Mouse (Mus musculus) embryonic fibroblast, embryonic 13.5 days (primary cell): Measurements from ENCODE around the gene Itpr1. TPM values are rescaled to one million over a fixed set of nuclear protein-coding genes. Genes with fewer than 3 reads are reported as not detected.

Experiments used
- H3K27ac ChIP-seq: 2 replicates; pipeline ENCODE4 v1.5.1; 2012; ENCODE audit warnings: low read length, control low read depth, inconsistent platforms; ENCODE audit not compliant: insufficient read depth
- H3K4me1 ChIP-seq: 2 replicates; pipeline ENCODE4 v1.6.1; 2011; ENCODE audit warnings: low read length; ENCODE audit not compliant: control insufficient read depth, insufficient read depth
- H3K4me3 ChIP-seq: 2 replicates; pipeline ENCODE4 v1.5.1; 2011; ENCODE audit warnings: mild to moderate bottlenecking, control low read depth, low read length; ENCODE audit not compliant: insufficient read depth
- CTCF ChIP-seq: IDR thresholded peaks from 2 replicates; pipeline ENCODE4 v1.5.1; 2011; ENCODE audit warnings: mild to moderate bottlenecking, control low read depth, low read length, moderate library complexity, borderline replicate concordance; ENCODE audit not compliant: insufficient read depth
- POLR2A ChIP-seq: IDR thresholded peaks from 2 replicates; pipeline ENCODE4 v1.6.1; 2011; ENCODE audit warnings: low read depth, mild to moderate bottlenecking, control low read depth, low read length, moderate library complexity
- polyA plus RNA-seq: library from polyadenylated mRNA; stranded (reverse); fragments of >200 nt; gene quantifications from 2 replicates; pipeline ENCODE4 v1.2.4, GENCODE M21; 2011; ENCODE audit warnings: low read depth; ENCODE audit not compliant: missing spikeins, insufficient read length

Itpr1 gene
- polyA plus RNA-seq, 1 experiment: 38.0 TPM

DNA sequence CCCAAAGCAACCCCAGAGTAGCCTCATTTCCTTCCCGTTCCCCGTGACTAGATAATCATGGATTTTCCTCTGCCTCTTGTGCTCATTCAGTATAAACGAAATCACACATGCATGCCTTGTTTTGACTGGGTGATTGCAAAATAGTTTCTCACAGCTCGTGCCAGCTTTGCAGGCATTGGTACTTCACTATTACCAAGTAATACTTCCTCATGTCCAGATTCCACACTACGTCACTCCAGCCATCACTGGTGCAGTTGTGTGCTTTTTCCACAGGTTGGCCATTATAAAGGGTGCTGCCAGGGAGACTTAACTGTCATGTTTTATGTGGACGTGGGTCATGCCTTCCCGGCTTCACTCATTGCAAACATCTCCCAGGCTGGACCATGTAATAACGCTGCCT lies 191.8 kb downstream of the Itpr1 start:
- H3K27ac ChIP-seq: no peak overlapping the region
- TF ChIP-seq POLR2A: no peak
- TF ChIP-seq CTCF: no peak
- no peak overlapping the region for H3K4me3 ChIP-seq
- H3K4me1 ChIP-seq: no peaks in the 10 kb centered on the region

DNA sequence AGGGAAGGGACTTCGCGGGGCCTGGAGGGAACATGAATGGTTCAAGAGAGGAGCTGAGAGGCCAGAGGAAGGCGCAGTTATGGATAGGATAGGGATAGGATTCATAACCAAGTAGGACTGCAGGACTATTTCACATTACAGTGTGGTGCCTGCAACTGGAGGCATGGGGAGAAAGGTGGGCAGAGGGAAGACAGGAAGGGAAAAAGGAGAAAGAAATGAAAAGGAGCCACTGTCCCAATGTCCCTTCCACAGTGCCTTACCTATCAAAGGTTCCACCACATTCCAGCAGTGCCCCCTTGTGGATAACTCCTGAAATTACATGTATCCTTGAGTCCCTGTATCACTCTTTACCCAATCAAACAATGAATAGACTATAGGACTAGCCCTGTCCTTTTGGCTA lies 195.2 kb downstream of the Itpr1 start:
- peaks cover 1% of the 10 kb centered on the region; the same call in 1 of the 2 replicates for H3K4me1 ChIP-seq
- H3K27ac ChIP-seq: no peak overlapping the region
- no peak overlapping the region for H3K4me3 ChIP-seq
- TF ChIP-seq CTCF: peak; percentile 19; the same call in 1 of the 2 replicates
- TF ChIP-seq POLR2A: no peak

DNA sequence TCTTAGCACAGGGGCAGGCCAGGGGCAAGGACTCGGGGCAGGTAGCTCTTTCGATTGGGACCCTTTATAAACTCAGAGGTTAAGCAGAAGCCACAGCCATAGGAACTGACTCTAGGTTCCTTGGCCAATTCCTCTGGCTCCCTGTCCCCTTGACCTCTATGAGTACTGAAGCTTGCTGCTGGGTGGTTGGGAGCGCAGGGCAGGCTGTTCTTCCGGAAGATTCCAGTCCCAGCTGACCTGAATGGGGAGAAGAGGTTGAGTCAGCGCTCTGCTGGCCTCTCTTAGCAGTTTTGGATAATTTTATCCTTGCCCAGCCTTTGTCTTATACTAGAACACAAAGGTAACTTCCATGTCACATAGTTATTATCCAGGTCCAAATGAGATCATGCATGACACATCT lies 195.8 kb downstream of the Itpr1 start:
- no peak overlapping the region for H3K27ac ChIP-seq
- TF ChIP-seq CTCF (no peak), POLR2A (no peak)

DNA sequence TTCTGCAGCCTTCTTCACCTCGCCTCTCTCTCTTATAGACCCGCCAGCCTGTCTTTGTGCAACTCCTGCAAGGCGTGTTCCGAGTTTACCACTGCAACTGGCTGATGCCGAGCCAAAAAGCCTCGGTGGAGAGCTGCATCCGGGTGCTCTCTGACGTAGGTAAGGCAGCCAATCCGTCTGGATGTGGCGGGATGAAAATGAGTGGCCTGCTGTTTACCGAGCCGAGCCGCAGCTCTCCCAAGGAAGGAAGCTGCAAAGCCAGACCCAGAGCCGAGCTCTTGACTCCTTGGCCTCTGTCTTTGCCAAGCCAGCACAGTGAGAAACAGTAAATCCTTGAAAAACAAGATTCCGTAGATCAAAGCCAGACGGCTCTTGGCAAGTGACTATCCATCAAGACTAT lies 197.9 kb downstream of the Itpr1 start:
- no peak overlapping the region for H3K27ac ChIP-seq
- no peak overlapping the region for H3K4me3 ChIP-seq
- TF ChIP-seq CTCF (no peak), POLR2A (no peak)

More for the DNA sequence above, 195.8 kb downstream of the Itpr1 start:
- Histone ChIP-seq H3K4me3 (no peak overlapping the region), H3K4me1 (peaks cover 3% of the 10 kb centered on the region; the same call in 1 of the 2 replicates)

DNA sequence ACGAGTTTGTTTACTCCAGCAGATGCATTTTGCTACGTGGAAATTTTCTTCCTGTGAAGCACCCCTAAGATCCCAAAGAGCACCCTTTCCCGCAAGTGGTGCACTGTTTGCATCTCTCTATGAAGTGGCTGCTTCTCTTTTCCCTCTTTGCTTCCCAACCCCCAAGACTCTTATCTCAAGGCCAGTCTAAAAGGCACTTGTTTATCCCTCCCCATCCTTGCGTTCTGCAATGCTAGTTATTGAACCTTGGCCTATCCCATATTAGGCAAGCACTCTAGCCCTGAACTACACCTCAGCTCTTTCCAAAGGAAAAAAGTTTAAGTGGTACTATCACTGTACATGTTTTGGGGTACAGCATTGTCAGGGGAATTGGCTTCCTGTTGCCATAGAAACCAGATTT lies 198.3 kb downstream of the Itpr1 start:
- Histone ChIP-seq H3K4me3 (no peak overlapping the region), H3K4me1 (peaks cover 3% of the 10 kb centered on the region; the same call in 1 of the 2 replicates), H3K27ac (no peak overlapping the region)
- no peak for TF ChIP-seq CTCF
- TF ChIP-seq POLR2A: no peak

More for the DNA sequence above, 197.9 kb downstream of the Itpr1 start:
- peaks cover 3% of the 10 kb centered on the region; the same call in 1 of the 2 replicates for H3K4me1 ChIP-seq

DNA sequence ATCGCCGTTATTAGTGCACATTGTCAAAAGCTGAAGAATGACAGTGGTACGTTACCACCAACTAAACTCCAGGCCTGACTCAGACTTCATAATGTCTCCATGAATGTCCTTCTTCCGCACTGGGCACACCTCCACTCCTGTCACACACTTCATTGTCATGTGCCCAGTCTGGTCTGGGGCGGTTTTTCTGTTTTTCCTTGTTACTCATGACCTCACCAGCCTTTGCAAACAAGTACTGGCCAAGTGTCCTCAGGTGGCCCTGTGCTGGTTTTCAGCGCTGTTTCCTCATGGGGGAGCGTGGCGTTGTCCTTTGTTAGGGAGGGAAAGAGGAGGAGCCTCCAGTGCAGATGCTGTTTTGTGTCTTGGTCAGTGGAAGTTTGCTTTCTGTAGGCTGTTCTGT lies 200.1 kb downstream of the Itpr1 start:
- TF ChIP-seq POLR2A (no peak), CTCF (no peak)
- Histone ChIP-seq H3K4me1 (peaks cover 3% of the 10 kb centered on the region; the same call in 1 of the 2 replicates), H3K27ac (no peak overlapping the region), H3K4me3 (no peak overlapping the region)

DNA sequence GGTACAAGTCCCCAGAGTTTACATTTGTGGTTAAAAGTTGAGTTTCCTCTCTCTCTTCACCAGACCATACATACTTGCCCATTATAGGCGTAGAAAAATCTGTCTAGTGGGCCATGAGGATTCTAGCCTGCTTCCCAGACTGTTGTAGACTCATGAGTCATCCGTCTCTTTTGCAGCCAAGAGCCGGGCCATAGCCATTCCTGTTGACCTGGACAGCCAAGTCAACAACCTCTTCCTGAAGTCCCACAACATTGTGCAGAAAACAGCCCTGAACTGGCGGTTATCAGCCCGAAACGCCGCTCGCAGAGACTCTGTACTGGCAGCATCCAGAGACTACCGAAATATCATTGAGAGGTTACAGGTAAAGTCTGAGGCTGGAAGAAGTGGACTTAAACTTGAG lies 200.7 kb downstream of the Itpr1 start:
- H3K4me1 ChIP-seq: peaks cover 3% of the 10 kb centered on the region; the same call in 1 of the 2 replicates
- no peak overlapping the region for H3K4me3 ChIP-seq
- no peak for TF ChIP-seq POLR2A
- TF ChIP-seq CTCF: no peak
- no peak overlapping the region for H3K27ac ChIP-seq

DNA sequence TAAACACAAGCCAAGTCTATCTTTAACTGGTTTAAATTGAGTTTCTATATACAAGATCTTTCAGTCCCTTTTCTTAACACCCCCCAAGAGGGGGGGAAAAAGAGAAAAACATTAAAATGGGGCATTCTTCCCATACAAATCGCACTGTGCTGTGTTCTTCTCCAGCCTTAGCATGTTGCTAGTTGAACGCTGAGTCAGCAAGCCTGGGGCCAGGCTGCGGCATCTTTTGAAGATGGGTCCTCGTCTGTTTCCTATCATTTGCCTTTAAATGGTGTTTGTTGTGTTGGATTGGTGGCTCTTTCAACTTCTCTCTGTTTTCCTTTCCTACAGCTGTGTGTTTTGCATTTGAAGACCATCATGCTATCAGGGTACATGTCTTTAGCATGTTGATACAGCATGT lies 203.0 kb downstream of the Itpr1 start:
- H3K27ac ChIP-seq: no peak overlapping the region
- no peak for TF ChIP-seq CTCF
- no peak for TF ChIP-seq POLR2A
- H3K4me1 ChIP-seq: peaks cover 3% of the 10 kb centered on the region; the same call in 1 of the 2 replicates
- no peak overlapping the region for H3K4me3 ChIP-seq

DNA sequence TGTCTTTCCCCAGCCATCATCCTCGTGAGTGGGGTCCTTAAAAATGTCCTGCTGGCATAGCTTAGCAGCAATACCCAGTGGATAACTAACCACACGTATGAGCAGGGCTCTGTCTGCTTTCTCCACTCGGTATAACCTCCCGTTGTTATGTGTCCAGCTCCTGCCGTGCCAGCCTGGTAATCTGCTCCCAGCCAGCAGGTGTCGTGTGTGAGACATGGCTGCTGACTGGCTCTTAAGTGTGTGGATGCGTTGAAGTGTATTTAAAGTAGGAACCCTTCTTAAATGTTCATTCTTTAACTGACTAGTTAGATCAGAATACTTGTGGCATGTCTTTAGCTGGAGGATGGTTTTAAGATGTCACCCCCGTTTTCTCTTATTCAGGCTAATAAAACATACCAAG lies 204.6 kb downstream of the Itpr1 start:
- no peak overlapping the region for H3K27ac ChIP-seq
- H3K4me3 ChIP-seq: no peak overlapping the region
- TF ChIP-seq CTCF: peak; percentile 98
- no peak for TF ChIP-seq POLR2A
- H3K4me1 ChIP-seq: peaks cover 3% of the 10 kb centered on the region; the same call in 1 of the 2 replicates

DNA sequence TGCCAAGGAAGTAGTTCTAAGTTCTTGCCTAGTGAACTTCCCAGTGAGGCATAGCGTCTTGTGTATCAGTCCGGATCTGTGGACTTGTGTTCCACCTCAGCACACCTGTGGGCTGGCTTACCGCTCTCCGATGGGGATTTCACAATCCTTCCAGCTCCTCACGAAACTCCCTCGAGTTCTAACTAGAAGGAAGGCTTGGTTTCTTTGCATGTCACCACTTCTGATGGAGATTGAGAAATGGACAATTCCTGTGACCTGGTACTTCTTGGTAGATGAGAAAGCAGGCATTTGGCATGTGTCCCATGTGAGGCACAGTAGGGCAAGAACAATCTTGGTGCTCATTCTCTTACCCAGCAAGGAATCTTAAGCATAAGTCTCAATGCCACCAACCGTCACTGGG lies 205.3 kb downstream of the Itpr1 start:
- no peak overlapping the region for H3K27ac ChIP-seq
- TF ChIP-seq CTCF (no peak), POLR2A (no peak)
- no peak overlapping the region for H3K4me3 ChIP-seq
- H3K4me1 ChIP-seq: 0 out of 2 replicates have a peak, but pooled peaks cover under 1% of the 10 kb centered on the region
